Mouse (Mus musculus) hindbrain, embryonic 10.5 days (tissue): Measurements from ENCODE around the gene Alk. TPM values are rescaled to one million over a fixed set of nuclear protein-coding genes. Genes with fewer than 3 reads are reported as not detected.
"Not testable (repeated sequence)": the region's sequence is repeated elsewhere in the genome, so short reads cannot be mapped to it uniquely, and the experiment has no call there.

Experiments
- DNase-seq: peaks from one replicate; pipeline ENCODE4 v3.0.0-alpha.2; 2017; ENCODE audit warnings: low spot score
- H3K27ac ChIP-seq: fragments of 300-500 bp; sonication (generic); 2 replicates; pipeline ENCODE4 v1.5.1; 2016; ENCODE audit warnings: mild to moderate bottlenecking, moderate library complexity
- H3K27me3 ChIP-seq: fragments of 300-500 bp; sonication (generic); 2 replicates; pipeline ENCODE4 v1.6.1; 2016; ENCODE audit warnings: mild to moderate bottlenecking; ENCODE audit not compliant: poor library complexity, insufficient read depth, severe bottlenecking
- H3K36me3 ChIP-seq: fragments of 300-500 bp; sonication (generic); 2 replicates; pipeline ENCODE4 v1.6.1; 2016; ENCODE audit warnings: mild to moderate bottlenecking, moderate library complexity
- H3K4me1 ChIP-seq: fragments of 300-500 bp; sonication (generic); replicated peaks from 2 replicates; pipeline ENCODE4 v1.6.1; 2016; ENCODE audit warnings: mild to moderate bottlenecking
- H3K4me3 ChIP-seq: fragments of 300-500 bp; sonication (generic); 2 replicates; pipeline ENCODE4 v1.5.1; 2016; ENCODE audit warnings: mild to moderate bottlenecking, moderate library complexity
- H3K9me3 ChIP-seq: fragments of 300-500 bp; sonication (generic); 2 replicates; pipeline ENCODE4 v1.6.1; 2016; ENCODE audit warnings: mild to moderate bottlenecking, moderate library complexity
- WGBS: fragments of 180-500 bp; shearing (Covaris S2); methylation state at CpG from one replicate; pipeline ENCODE4 v1.1.7; 2016; 5-methylcytosine and 5-hydroxymethylcytosine counted together
- polyA plus RNA-seq: library from polyadenylated mRNA; unstranded; fragments of >200 nt; fragmentation: Nextera tagmentation; extraction: Ambion mirVana; gene quantifications from 2 replicates; pipeline ENCODE4 v1.2.1, GENCODE M21; 2016

Gene Alk
- polyA plus RNA-seq, 1 experiment from 2014 or later: 0.27 TPM

GRCm38 (mm10) chr17:72523006-72523405 lies 81.4 kb downstream of the Alk start:
- 40% methylated on average over 7 of the region's 7 CpGs for WGBS
- Histone ChIP-seq H3K27me3 (no peaks in the 10 kb centered on the region), H3K36me3 (no peaks in the 10 kb centered on the region), H3K27ac (no peak overlapping the region), H3K9me3 (no peaks in the 10 kb centered on the region), H3K4me1 (0 out of 2 replicates have a peak, but pooled peaks cover 3% of the 10 kb centered on the region), H3K4me3 (no peak overlapping the region)
- DNase-seq: no peak

- Histone ChIP-seq H3K9me3 (no peaks in the 10 kb centered on the region), H3K36me3 (no peaks in the 10 kb centered on the region), H3K27me3 (no peaks in the 10 kb centered on the region), H3K27ac (no peak overlapping the region), H3K4me3 (no peak overlapping the region), H3K4me1 (0 out of 2 replicates have a peak, but pooled peaks cover 3% of the 10 kb centered on the region)
- DNase-seq: peak; percentile 57
- 24% methylated on average over 4 of the region's 4 CpGs for WGBS
These were observed 82.0 kb downstream of the Alk start for GRCm38 (mm10) chr17:72522381-72522780.

DNA sequence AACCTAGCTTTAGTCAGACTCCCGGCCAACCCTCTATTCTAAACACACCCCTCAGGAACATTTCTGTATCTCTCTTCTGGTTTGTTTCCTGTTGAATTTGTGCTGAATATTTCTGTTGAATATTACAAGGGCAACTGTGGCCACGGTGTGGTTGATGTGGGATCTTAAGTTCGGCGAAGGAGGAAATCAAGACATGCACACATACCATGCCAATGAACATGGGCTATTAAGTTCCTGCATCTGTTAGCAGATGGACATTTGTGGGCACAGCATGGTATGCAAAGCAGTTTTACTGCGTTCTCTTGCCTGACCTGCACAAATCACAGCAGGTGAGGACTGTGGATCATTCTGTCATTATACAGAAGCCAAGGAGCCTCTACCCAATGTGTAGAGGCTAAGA lies 83.1 kb downstream of the Alk start:
- Histone ChIP-seq H3K27me3 (no peaks in the 10 kb centered on the region), H3K4me3 (no peak overlapping the region), H3K9me3 (no peaks in the 10 kb centered on the region), H3K36me3 (no peaks in the 10 kb centered on the region), H3K4me1 (0 out of 2 replicates have a peak, but pooled peaks cover 3% of the 10 kb centered on the region), H3K27ac (no peak overlapping the region)
- 94% methylated on average over 5 of the region's 5 CpGs for WGBS
- DNase-seq: no peak

GRCm38 (mm10) chr17:72510746-72511145 lies 93.7 kb downstream of the Alk start:
- H3K27ac ChIP-seq: no peak overlapping the region
- H3K36me3 ChIP-seq: no peaks in the 10 kb centered on the region
- DNase-seq: no peak
- no peaks in the 10 kb centered on the region for H3K9me3 ChIP-seq
- no peak overlapping the region for H3K4me3 ChIP-seq
- 84% methylated on average over 6 of the region's 6 CpGs for WGBS
- H3K27me3 ChIP-seq: no peaks in the 10 kb centered on the region
- no peaks in the 10 kb centered on the region for H3K4me1 ChIP-seq

DNA sequence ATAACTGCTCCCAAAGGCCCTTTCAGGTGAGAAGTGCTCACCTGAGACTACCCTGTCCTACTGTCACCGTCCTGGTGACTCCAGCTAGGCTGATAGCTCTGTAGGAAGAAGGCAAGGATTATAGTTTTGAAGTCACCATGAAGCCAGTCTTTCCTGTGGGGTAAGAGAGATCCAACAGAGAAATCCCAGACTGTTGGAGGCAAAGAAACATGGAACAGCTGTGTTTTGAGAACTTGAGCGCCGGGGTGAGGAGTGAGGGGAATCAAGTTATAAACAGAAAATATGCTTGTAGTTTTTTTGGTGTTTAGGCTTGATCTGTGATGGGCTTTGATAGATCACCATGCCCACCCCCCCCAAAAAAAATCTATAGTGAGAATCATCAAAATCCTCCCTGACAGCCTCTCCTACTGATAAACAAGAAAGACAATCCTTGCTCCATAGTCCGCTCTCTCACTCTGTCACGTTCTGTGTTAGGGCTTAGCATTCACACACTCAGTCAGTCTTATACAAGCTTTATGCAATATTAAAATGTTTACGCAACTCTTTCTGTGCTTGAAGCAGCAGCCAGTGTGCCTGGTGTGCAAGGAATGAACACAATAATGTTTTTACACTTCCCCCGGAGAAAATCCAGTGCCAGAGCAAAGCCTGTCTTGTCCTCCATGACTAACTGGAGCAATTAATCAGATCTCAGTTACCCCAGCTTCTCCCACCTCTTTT lies 95.6 kb downstream of the Alk start:
- Histone ChIP-seq H3K4me1 (peaks cover 14% of the 10 kb centered on the region), H3K27me3 (no peaks in the 10 kb centered on the region), H3K4me3 (no peak overlapping the region), H3K36me3 (no peaks in the 10 kb centered on the region), H3K27ac (no peak overlapping the region), H3K9me3 (no peaks in the 10 kb centered on the region)
- no peak for DNase-seq
- WGBS: 91% methylated on average over 7 of the region's 7 CpGs

DNA sequence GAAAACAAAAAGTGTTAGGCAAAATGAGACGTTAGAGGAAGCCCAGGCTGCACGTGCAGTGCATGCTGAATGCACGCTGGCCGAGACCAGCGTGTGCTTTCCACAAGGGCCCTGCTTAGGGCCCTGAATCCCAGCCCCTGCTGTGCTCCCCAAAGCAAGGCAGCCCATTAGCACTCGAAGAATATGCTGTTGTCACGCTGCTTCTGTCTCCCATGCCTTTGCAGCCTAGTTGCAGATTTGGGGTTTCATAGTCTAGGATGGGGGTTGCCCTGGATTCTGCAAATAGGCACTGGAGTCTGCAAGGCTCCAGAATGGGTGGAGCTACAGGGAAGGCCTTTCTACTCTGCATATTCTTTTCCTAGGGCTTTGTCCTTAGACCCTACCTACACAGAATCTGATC lies 99.2 kb downstream of the Alk start:
- no peaks in the 10 kb centered on the region for H3K36me3 ChIP-seq

GRCm38 (mm10) chr17:72504581-72504980 lies 99.8 kb downstream of the Alk start:
- Histone ChIP-seq H3K36me3 (no peaks in the 10 kb centered on the region), H3K9me3 (no peaks in the 10 kb centered on the region), H3K4me3 (no peak overlapping the region), H3K27me3 (no peaks in the 10 kb centered on the region), H3K4me1 (peaks cover 14% of the 10 kb centered on the region), H3K27ac (no peak overlapping the region)
- DNase-seq: peak; percentile 13
- 48% methylated on average over 6 of the region's 6 CpGs for WGBS

More for the DNA sequence above, 99.2 kb downstream of the Alk start:
- no peaks in the 10 kb centered on the region for H3K27me3 ChIP-seq
- DNase-seq: peak; percentile 5
- H3K9me3 ChIP-seq: no peaks in the 10 kb centered on the region
- H3K4me3 ChIP-seq: no peak overlapping the region
- peaks cover 14% of the 10 kb centered on the region for H3K4me1 ChIP-seq
- H3K27ac ChIP-seq: peak overlapping the region; percentile 59; the same call in 1 of the 2 replicates
- 26% methylated on average over 7 of the region's 7 CpGs for WGBS

DNA sequence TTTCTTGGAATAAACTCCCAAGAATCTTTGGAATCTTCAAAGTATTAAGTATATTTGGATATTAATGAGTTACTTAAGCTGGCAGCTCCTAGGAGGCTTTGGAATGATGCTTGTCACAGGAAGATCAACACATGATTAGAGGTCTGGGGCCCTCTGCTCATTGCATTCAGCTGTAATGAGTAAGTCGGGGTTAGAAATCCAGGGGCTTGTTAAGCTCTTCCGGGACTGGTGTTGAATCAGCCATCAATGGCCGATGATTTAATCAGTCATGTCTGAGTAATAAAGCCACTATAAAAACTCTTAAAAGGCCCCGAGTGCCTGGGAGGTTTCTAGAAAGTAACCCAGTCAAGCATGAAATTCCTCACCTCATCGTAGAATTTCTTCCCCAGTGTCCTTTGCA lies 109.0 kb downstream of the Alk start:
- Histone ChIP-seq H3K27me3 (no peaks in the 10 kb centered on the region), H3K9me3 (no peaks in the 10 kb centered on the region), H3K4me1 (no peaks in the 10 kb centered on the region), H3K36me3 (no peaks in the 10 kb centered on the region), H3K4me3 (no peak overlapping the region), H3K27ac (no peak overlapping the region)
- 77% methylated on average over 5 of the region's 5 CpGs for WGBS
- DNase-seq: no peak

DNA sequence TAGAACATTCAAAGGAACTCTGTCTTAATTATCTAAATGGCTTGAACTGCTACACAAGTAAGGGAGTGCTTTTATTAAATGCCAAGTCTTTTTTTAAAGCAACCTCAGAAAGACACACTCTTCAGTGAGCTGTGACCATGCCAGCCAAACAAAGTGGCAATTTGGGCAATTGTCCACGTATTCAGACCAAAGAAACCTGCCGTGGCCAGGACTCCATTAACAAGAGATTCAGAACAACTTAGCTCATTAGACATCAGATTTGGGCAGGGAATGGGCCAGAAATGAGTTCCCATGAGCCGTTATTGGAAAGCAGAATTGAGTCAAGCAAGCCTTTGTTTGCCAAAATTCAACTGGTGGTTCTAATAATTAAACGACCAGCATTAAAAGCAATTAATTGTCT lies 118.8 kb downstream of the Alk start:
- WGBS: 85% methylated on average over 4 of the region's 4 CpGs
- no peaks in the 10 kb centered on the region for H3K9me3 ChIP-seq
- no peak for DNase-seq

DNA sequence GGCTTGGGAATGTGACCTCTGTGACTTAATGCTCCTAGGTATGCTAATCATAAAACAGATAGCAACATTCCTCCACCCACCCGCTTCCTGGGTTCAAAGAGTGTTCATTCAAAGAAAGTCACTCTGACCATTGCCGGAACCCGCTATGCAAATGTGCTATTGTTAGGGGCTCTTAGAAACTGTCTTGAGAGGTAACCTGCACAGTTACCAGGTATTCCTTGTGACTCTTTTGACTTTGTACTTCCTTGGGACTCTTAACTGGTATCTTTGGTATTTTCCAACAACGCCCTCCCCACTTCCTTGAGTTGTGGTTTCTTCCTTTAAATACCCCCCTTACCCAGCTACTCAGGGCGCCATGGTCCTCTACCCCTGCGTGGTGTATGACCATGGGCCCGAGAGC lies 125.2 kb downstream of the Alk start:
- not testable (repeated sequence) for H3K27me3 ChIP-seq, DNase-seq, H3K4me1 ChIP-seq, H3K36me3 ChIP-seq, H3K4me3 ChIP-seq, H3K27ac ChIP-seq, H3K9me3 ChIP-seq
- 93% methylated on average over 7 of the region's 7 CpGs for whole genome bisulfite sequencing

More for the DNA sequence above, 118.8 kb downstream of the Alk start:
- H3K4me1 ChIP-seq: no peaks in the 10 kb centered on the region
- H3K27ac ChIP-seq: no peak overlapping the region
- no peaks in the 10 kb centered on the region for H3K27me3 ChIP-seq
- H3K36me3 ChIP-seq: no peaks in the 10 kb centered on the region
- H3K4me3 ChIP-seq: no peak overlapping the region

DNA sequence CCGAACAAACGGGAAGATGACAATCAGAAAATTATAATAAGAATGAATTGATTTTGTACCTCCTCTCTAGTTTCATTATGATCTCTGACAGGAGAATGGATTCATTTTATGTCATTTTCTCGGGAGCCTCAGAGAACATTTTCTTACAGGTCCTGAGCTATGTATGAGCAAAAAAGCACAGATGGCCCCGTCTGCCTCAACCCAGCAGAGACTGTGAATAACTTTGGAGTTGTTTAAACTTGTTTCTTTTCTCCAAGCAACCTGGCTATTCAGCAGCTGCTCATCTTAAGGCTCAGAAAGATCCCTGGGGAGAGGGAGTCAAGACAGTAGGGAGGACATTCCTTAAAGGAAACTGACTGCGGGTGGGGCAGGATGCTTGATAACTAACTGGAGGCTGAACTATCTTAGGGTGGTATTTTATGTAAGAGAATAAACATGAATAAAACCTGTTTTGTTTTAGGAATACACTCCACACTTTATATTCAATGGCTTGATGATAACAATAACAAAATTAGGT lies 126.5 kb downstream of the Alk start:
- no peaks in the 10 kb centered on the region for H3K36me3 ChIP-seq
- H3K9me3 ChIP-seq: no peaks in the 10 kb centered on the region
- no peak for DNase-seq
- 0 out of 2 replicates have a peak, but pooled peaks cover 6% of the 10 kb centered on the region for H3K4me1 ChIP-seq
- no peak overlapping the region for H3K4me3 ChIP-seq
- H3K27ac ChIP-seq: no peak overlapping the region
- no peaks in the 10 kb centered on the region for H3K27me3 ChIP-seq
- WGBS: 61% methylated on average over 5 of the region's 5 CpGs

GRCm38 (mm10) chr17:72476956-72477355 lies 127.5 kb downstream of the Alk start:
- 55% methylated on average over 4 of the region's 4 CpGs for WGBS
- Histone ChIP-seq H3K4me3 (no peak overlapping the region), H3K9me3 (no peaks in the 10 kb centered on the region), H3K27me3 (no peaks in the 10 kb centered on the region), H3K4me1 (0 out of 2 replicates have a peak, but pooled peaks cover 6% of the 10 kb centered on the region), H3K36me3 (no peaks in the 10 kb centered on the region), H3K27ac (no peak overlapping the region)
- DNase-seq: no peak

DNA sequence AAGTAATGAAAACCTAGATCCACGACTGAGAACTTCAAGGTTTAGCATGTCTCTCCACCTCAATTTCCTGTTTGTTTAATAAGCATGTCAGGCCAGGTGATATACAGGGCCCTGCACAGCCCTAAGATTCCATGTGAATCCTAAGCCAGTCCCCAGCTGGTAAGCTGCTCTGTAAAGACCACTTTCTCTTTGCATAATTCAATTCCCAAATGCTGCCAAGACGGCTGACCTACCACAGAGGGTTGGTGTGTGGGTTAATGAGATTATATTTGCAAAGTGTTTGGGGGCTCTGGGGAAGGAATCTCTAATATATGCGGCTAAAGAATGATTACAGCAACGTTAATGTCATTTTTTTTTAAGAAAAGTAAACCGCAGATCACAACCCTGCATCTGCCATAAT lies 130.3 kb downstream of the Alk start:
- Histone ChIP-seq H3K27ac (no peak overlapping the region), H3K9me3 (no peaks in the 10 kb centered on the region), H3K4me1 (0 out of 2 replicates have a peak, but pooled peaks cover 6% of the 10 kb centered on the region), H3K27me3 (no peaks in the 10 kb centered on the region), H3K36me3 (no peaks in the 10 kb centered on the region), H3K4me3 (no peak overlapping the region)
- DNase-seq: no peak
- WGBS: 76% methylated on average over 5 of the region's 5 CpGs
